ENCODE assay signal across 9 mouse cellular contexts in the genomic region with DNA sequence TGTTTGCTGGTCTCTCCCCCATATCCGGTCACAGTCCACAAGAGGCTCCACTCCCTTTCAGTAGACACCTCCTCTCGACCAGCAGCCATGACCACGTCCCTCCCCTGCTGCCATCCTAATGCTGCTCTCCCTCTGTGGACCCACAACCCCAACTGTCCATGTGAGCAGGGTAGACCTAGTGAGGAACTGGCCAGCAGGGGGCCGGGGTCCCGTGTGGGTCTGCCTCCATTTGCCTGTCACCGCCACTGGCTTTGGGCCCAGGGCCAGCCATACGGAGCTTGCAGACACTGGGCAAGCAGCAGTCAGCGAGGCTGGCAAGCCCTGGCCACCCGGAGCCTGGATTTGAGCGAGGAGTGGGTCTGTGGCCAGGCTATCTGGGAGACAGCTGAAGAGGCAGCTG. TPM values are rescaled to one million over a fixed set of nuclear protein-coding genes. Genes with fewer than 3 reads are reported as not detected.
A peak's percentile ranks its signal among the peaks of the same experiment; 100 is the strongest.
DNase-seq lines count a peak whose midpoint lies in the region; ATAC-seq lines count a peak whose summit lies in the region.
"Had no signal": no experiment of that assay in that cellular context is flagged by ENCODE, and none has a peak within 500 bp of the region (broad histone marks: within the 10 kb centered on the region; RNA-seq: fewer than 3 reads in every experiment).

No protein-coding gene starts in this region.

- peak overlapping the region; percentile 1; the same call in 1 of the 2 replicates for H3K9ac ChIP-seq in limb, embryonic 13.5 days
- H3K9ac ChIP-seq: heart, embryonic 15.5 days had no signal

- peak; percentile 55 for DNase-seq in heart, postnatal 4 days
- no peak for DNase-seq in heart, postnatal 10 days
- peak; percentile 49 for DNase-seq in thymus, postnatal 4 days
- no peak for DNase-seq in thymus, postnatal 25 days
- no peak for DNase-seq in T-cell, adult 2 months (ENCODE audit: low spot score)
- DNase-seq in spleen, postnatal 10 days (ENCODE audit: low spot score in 2 of 2): no peak
- DNase-seq in ovary, postnatal 36 days (ENCODE audit: low spot score): no peak

- H3K27ac ChIP-seq in limb, embryonic 13.5 days: no peak overlapping the region
- H3K27ac ChIP-seq: heart, embryonic 15.5 days had no signal

- no peaks in the 10 kb centered on the region for H3K36me3 ChIP-seq in limb, embryonic 13.5 days
- H3K36me3 ChIP-seq: heart, embryonic 15.5 days had no signal

- no peak for ATAC-seq in limb, embryonic 13.5 days (ENCODE audit: low FRiP score, low read depth)

- H3K4me3 ChIP-seq in limb, embryonic 13.5 days: no peak overlapping the region
- H3K4me3 ChIP-seq: heart, embryonic 15.5 days had no signal

- intact Hi-C loops in heart, postnatal 10 days (cut with DNase I): no loop called here

- no peaks in the 10 kb centered on the region for H3K9me3 ChIP-seq in limb, embryonic 13.5 days
- H3K9me3 ChIP-seq: heart, embryonic 15.5 days had no signal

- WGBS in limb, embryonic 13.5 days: 52% methylated on average over 10 of the region's 10 CpGs

- H3K4me2 ChIP-seq in limb, embryonic 13.5 days (replicated peaks): no peak overlapping the region
- H3K4me2 ChIP-seq: heart, embryonic 15.5 days had no signal

- H3K4me1 ChIP-seq in limb, embryonic 13.5 days: peaks cover 86% of the 10 kb centered on the region

- H3K27me3 ChIP-seq in limb, embryonic 13.5 days: no peaks in the 10 kb centered on the region; the same call in 1 of the 2 replicates
- H3K27me3 ChIP-seq: heart, embryonic 15.5 days had no signal

RNA-seq across cellular contexts. Expression of gene Ccnk, which starts 41.8 kb away (rescaled TPM):
- total RNA-seq in heart, postnatal 4 days (2021): 10 to 100 TPM; 30.5 to 32.8 TPM
- total RNA-seq in heart, postnatal 10 days (2021): 10 to 100 TPM; 29.0 to 30.6 TPM
- 4.1 and 4.4 TPM in 2 replicates for polyA plus RNA-seq in limb, embryonic 13.5 days (2015; fragmentation: Nextera tagmentation; extraction: Ambion mirVana)

RNA-seq across cellular contexts. Expression of gene Setd3, which starts 42.1 kb away (rescaled TPM):
- total RNA-seq in heart, postnatal 4 days (2021): 10 to 100 TPM; 74.9 to 75.7 TPM
- 10 to 100 TPM; 77.6 to 79.3 TPM for total RNA-seq in heart, postnatal 10 days (2021)
- polyA plus RNA-seq in limb, embryonic 13.5 days (2015; fragmentation: Nextera tagmentation; extraction: Ambion mirVana): 93.2 and 96.1 TPM in 2 replicates

RNA-seq across cellular contexts. Expression of gene Ccdc85c, which starts 54.0 kb away (rescaled TPM):
- total RNA-seq in heart, postnatal 4 days (2021): 10 to 100 TPM; 35.2 to 37.2 TPM
- total RNA-seq in heart, postnatal 10 days (2021): 10 to 100 TPM; 32.8 to 34.4 TPM
- polyA plus RNA-seq in limb, embryonic 13.5 days (2015; fragmentation: Nextera tagmentation; extraction: Ambion mirVana): 6.6 and 6.9 TPM in 2 replicates

Comparison
In these comparisons a context has a peak if more than half of its experiments do, and no peak if none do; other contexts are left out.
1. DNase-seq: peak in heart, postnatal 4 days (single experiment) and thymus, postnatal 4 days (single experiment); none in heart, postnatal 10 days (0 of 2), thymus, postnatal 25 days (single experiment), T-cell, adult 2 months (single experiment), spleen, postnatal 10 days (0 of 2) and ovary, postnatal 36 days (single experiment).